Mouse (Mus musculus) layer of hippocampus, postnatal 36 days (tissue): ENCODE measurements around the gene Frmd7. TPM values are rescaled to one million over a fixed set of nuclear protein-coding genes. Genes with fewer than 3 reads are reported as not detected.

Experiments
- DNase-seq, 2 experiments: peaks; one replicate each; pipeline ENCODE4 v3.0.0; 2022
- total RNA-seq, 2 experiments: library from RNA; stranded (reverse); gene quantifications; 2 replicates each; pipeline ENCODE4 v1.2.3; 2021

Gene Frmd7
- total RNA-seq, 2 experiments from 2014 or later: 2.3 to 2.8 TPM

DNA sequence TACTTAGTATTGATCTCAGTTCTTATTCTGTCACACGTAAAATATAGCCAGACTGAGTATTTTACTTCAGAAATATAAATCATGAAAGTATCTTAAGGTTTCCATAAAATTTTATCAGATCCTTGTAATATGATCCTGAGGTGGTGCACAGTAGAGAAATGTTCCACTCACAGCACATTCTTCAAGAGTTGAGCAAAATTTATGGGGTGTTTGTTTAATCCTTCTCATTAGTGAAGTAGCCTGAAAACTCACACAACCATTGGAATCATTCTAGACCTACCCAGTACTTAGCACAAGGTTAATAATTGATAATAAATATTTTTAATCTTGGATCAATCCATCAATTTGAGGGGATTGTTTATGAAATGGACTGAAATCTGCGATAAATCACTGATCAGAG lies 78.7 kb downstream of the Frmd7 start:
- DNase-seq: no peak

DNA sequence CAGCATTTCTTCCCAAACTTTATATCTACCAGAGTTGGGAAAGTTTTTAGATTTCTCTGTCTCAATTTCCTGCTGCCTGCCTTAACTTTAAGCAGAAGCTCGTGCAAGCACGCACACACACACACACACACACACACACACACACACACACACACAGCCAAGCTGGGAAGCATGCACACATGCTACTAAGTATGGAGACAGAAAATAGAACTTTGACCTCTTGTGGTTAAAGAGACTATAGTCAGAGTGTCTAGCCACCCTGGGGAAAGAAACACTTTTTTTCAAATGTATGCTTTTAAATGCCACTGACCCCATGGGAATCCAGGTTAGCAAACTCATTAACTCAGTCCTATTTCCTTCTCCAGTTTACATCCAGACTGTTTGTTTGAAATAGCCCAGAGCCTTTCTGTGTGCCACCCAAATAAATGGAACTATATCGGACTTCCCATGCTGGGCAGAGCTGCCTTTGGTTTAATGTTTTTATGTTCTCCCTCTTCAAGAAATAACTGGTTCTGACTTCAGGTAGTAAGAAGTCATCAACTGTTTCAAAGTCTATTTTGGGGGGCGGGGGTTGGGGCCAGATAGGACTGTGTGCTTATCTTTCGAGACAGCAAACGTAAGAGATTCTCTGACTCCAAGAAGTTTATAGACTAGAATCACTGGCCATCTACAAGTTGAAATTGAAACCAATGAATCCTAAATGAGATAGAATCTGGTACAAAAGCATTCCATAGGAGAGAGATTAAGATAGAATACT lies 91.9 kb downstream of the Frmd7 start:
- no peak for DNase-seq

Other genes starting within 250 kb of the Frmd7 start
- gene Stk26, start 101.7 kb downstream of the Frmd7 start, total RNA-seq: 1 to 10 TPM; 6.8 to 7.0 TPM
- 10 to 100 TPM; 26.1 to 28.6 TPM for gene Rap2c, start 75.3 kb upstream of the Frmd7 start, total RNA-seq